8 mouse cellular contexts compared by ENCODE assay signal in genomic region chr4:130006533-130006932, GRCm38 (mm10). TPM values are rescaled to one million over a fixed set of nuclear protein-coding genes. Genes with fewer than 3 reads are reported as not detected.
DNase-seq lines count a peak whose midpoint lies in the region; ATAC-seq and TF ChIP-seq lines count a peak whose summit lies in the region.

No protein-coding gene starts in this region.

- no peak for TF ChIP-seq CTCF in gastrocnemius, adult 2 months (IDR thresholded peaks at IDR 0.05)

- no peaks in the 10 kb centered on the region; the same call in 1 of the 2 replicates for H3K36me3 ChIP-seq in ES-E14 (ENCODE audit: control insufficient read depth, insufficient read depth, low read length, poor library complexity, severe bottlenecking)
- H3K36me3 ChIP-seq in megakaryocyte, embryonic 14.5 days (replicated peaks; ENCODE audit: low read length), result no peaks in the 10 kb centered on the region

- no peaks in the 10 kb centered on the region for H3K9me3 ChIP-seq in ES-E14 (ENCODE audit: control insufficient read depth, insufficient read depth, low read depth, low read length)
- peaks cover 12% of the 10 kb centered on the region; the same call in 1 of the 2 replicates for H3K9me3 ChIP-seq in megakaryocyte, embryonic 14.5 days

- peaks cover 89% of the 10 kb centered on the region for H3K27me3 ChIP-seq in megakaryocyte, embryonic 14.5 days (replicated peaks)

- peak overlapping the region; percentile 56 for H3K4me3 ChIP-seq in gastrocnemius, adult 2 months
- H3K4me3 ChIP-seq in ES-E14 (ENCODE audit: insufficient read depth in 1 of 2, low read depth in 1 of 2, low read length in 2 of 2, poor library complexity in 1 of 2, severe bottlenecking in 1 of 2), result peak overlapping the region; percentile 62 to 69
- H3K4me3 ChIP-seq in megakaryocyte, embryonic 14.5 days (replicated peaks), result peak overlapping the region; percentile 62

- H3K27ac ChIP-seq in gastrocnemius, adult 2 months, result no peak overlapping the region
- H3K27ac ChIP-seq in ES-E14 (ENCODE audit: insufficient read depth, low read depth, low read length, poor library complexity, severe bottlenecking), result no peak overlapping the region

- intact Hi-C loops in gastrocnemius, adult 2 months (cut with DNase I), result no loop called here

- in situ Hi-C loops in ES-E14 (cut with MboI; ENCODE audit: low sequenced_read_pairs in 2 of 2, unreplicated experiment in 2 of 2), result no loop called here

- peak; percentile 29 to 62; a peak in 2 of 4 replicates for ATAC-seq in hematopoietic stem cell, adult 5-6 weeks (replicated peaks in 1 of 2; ENCODE audit: insufficient read depth in 1 of 2, low FRiP score in 2 of 2, low TSS enrichment in 1 of 2, low read depth in 1 of 2, poor library complexity in 2 of 2, severe bottlenecking in 2 of 2)

- peak overlapping the region; percentile 51; the same call in 1 of the 2 replicates for H3K9ac ChIP-seq in ES-E14 (ENCODE audit: insufficient read depth, low read depth, low read length, poor library complexity, severe bottlenecking)

- DNase-seq in gastrocnemius, adult 2 months, result no peak
- DNase-seq in gastrocnemius, postnatal 25 days, result no peak
- DNase-seq in ES-E14 (ENCODE audit: low read depth, low spot score), result no peak
- DNase-seq in urinary bladder, adult 18-20 months (ENCODE audit: low spot score in 2 of 2), result no peak
- DNase-seq in frontal cortex, adult 2 months (ENCODE audit: extremely low spot score in 1 of 2, low spot score in 1 of 2), result no peak
- DNase-seq in adrenal gland, postnatal 10 days, result no peak

- H3K4me1 ChIP-seq in ES-E14 (ENCODE audit: control insufficient read depth in 2 of 2, insufficient read depth in 2 of 2, low read length in 2 of 2, poor library complexity in 1 of 2), result peaks cover 0 to 22% of the 10 kb centered on the region in 2 experiments; a peak in 3 of 4 replicates
- peaks cover 19% of the 10 kb centered on the region for H3K4me1 ChIP-seq in megakaryocyte, embryonic 14.5 days

TF ChIP-seq in ES-E14, 5 proteins besides CTCF, POLR2A, EP300 and RAD21:
- TF ChIP-seq ZC3H11A (IDR thresholded peaks at IDR 0.05; ENCODE audit: borderline replicate concordance, low read depth, low read length), result no peak
- TF ChIP-seq ZNF384 (IDR thresholded peaks at IDR 0.05; ENCODE audit: low read depth, low read length), result no peak
- TF ChIP-seq MAFK (IDR thresholded peaks at IDR 0.05; ENCODE audit: insufficient read depth, low read depth, low read length), result no peak
- TF ChIP-seq HCFC1 (IDR thresholded peaks at IDR 0.05; ENCODE audit: borderline replicate concordance, insufficient read depth, low read length), result no peak
- TF ChIP-seq CHD2 (IDR thresholded peaks at IDR 0.05; ENCODE audit: low read depth, low read length), result no peak

RNA-seq across cellular contexts. Expression of gene Adgrb2, which starts 21.9 kb away (rescaled TPM):
- under 1 TPM; 0.48 to 0.59 TPM for total RNA-seq in gastrocnemius, adult 2 months (2021)
- under 1 TPM; 0.54 to 0.56 TPM for total RNA-seq in gastrocnemius, postnatal 25 days (2021)
- total RNA-seq in ES-E14 (2012; rRNA removed), result 19.5 and 36.2 TPM in 2 replicates
- 0.15 and 0.19 TPM in 2 replicates for total RNA-seq in hematopoietic stem cell, adult 5-6 weeks (2017)
- polyA plus RNA-seq in megakaryocyte, embryonic 14.5 days (2012; ENCODE audit: insufficient read depth, low replicate concordance), result 2.6 and 11.0 TPM in 2 replicates
- 263 and 272 TPM in 2 replicates for polyA plus RNA-seq in frontal cortex, adult 2 months (2012; rRNA removed)
- 10 to 100 TPM; 13.4 to 16.4 TPM for total RNA-seq in adrenal gland, postnatal 10 days (2021)

RNA-seq across cellular contexts. Expression of gene Col16a1, which starts 41.1 kb away (rescaled TPM):
- total RNA-seq in gastrocnemius, adult 2 months (2021), result 1 to 10 TPM; 3.5 to 7.9 TPM
- total RNA-seq in gastrocnemius, postnatal 25 days (2021), result 10 to 100 TPM in 1 of 2 experiments, 1 to 10 TPM in 1; 8.6 to 15.5 TPM
- 3.1 and 4.9 TPM in 2 replicates for total RNA-seq in ES-E14 (2012; rRNA removed)
- total RNA-seq in hematopoietic stem cell, adult 5-6 weeks (2017), result 15.6 and 31.5 TPM in 2 replicates
- polyA plus RNA-seq in megakaryocyte, embryonic 14.5 days (2012; ENCODE audit: insufficient read depth, low replicate concordance), result 5.1 and 5.5 TPM in 2 replicates
- 40.4 and 40.6 TPM in 2 replicates for polyA plus RNA-seq in frontal cortex, adult 2 months (2012; rRNA removed)
- total RNA-seq in adrenal gland, postnatal 10 days (2021), result 10 to 100 TPM; 29.4 to 33.8 TPM

Comparison
In these comparisons a context has a peak if more than half of its experiments do, and no peak if none do; other contexts are left out.
1. RNA of gene Adgrb2, which starts 21.9 kb away (total RNA-seq): 19.5 to 36.2 TPM in ES-E14 and 13.4 to 16.4 TPM in adrenal gland, postnatal 10 days; 0.48 to 0.59 TPM in gastrocnemius, adult 2 months, 0.54 to 0.56 TPM in gastrocnemius, postnatal 25 days and 0.15 to 0.19 TPM in hematopoietic stem cell, adult 5-6 weeks; every median in the first group is over 4 times any median in the second.
2. Peak in every context shown above with its lines, with median percentiles within 50 percentile points of each other: H3K4me3 ChIP-seq.